Mouse (Mus musculus) liver, adult 2 months (tissue): ENCODE data around the gene Cyp2u1.
A peak's percentile ranks its signal among the peaks of the same experiment; 100 is the strongest.

Source experiments
- CTCF ChIP-seq: fragments of 200-500 bp; IDR thresholded peaks from 2 replicates; pipeline ENCODE4 v1.5.1; 2011; ENCODE audit warnings: low read depth, low read length, control low read depth
- POLR2A ChIP-seq: fragments of 200-500 bp; IDR thresholded peaks from 2 replicates; pipeline ENCODE4 v1.6.1; 2011; ENCODE audit warnings: low read length, control low read depth; ENCODE audit not compliant: insufficient read depth; ENCODE audit errors: extremely low read depth

GRCm38 (mm10) chr3:131247447-131247846 lies 55.6 kb downstream of the Cyp2u1 start:
- TF ChIP-seq CTCF (peak; percentile 51), POLR2A (no peak)
